In the genomic region with DNA sequence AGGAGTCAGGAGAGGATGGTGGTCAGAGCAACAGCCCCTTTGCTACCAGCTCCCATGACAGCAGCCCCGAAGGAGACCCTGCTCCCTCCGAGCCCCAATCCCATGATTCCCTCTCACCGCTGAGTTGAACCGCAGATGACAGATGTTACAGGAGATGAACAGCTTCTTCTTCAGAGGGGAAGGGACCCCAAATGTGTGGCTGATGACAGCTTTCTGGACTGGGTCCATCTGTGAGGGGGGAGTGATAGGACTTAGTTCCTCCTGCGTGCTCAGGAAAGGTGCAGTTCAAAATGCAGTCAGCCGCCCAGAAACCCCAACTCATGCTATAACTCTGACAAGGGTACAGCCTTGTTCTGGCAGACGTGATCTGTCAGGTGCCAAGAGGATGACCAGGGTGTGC, we compare ENCODE assay signal across 1 mouse cellular context.
TF ChIP-seq lines count a peak whose summit lies in the region.

No protein-coding gene starts in this region.

TF ChIP-seq in MEL, 35 proteins besides CTCF, POLR2A, EP300 and RAD21 (continued from another document):
- TF ChIP-seq MYB (IDR thresholded peaks at IDR 0.05; ENCODE audit: low read depth, low read length) (peak; percentile 54; the same call in 1 of the 2 replicates), CHD1 (IDR thresholded peaks at IDR 0.05; ENCODE audit: low read depth, low read length) (0 out of 2 replicates have a peak, but pooled peaks have one; percentile 40), USF2 (IDR thresholded peaks at IDR 0.05; ENCODE audit: borderline replicate concordance in 1 of 2, insufficient read depth in 1 of 2, low read depth in 1 of 2, low read length in 2 of 2) (no peak), E2F4 (IDR thresholded peaks at IDR 0.05; ENCODE audit: borderline replicate concordance, low read depth, low read length) (no peak), ZKSCAN1 (IDR thresholded peaks at IDR 0.05; ENCODE audit: low read depth, low read length) (0 out of 2 replicates have a peak, but pooled peaks have one; percentile 25), SMC3 (IDR thresholded peaks at IDR 0.05; ENCODE audit: low read depth, low read length) (peak; percentile 31), MEF2A (IDR thresholded peaks at IDR 0.05; ENCODE audit: extremely low read depth, insufficient replicate concordance, low read depth, low read length, poor library complexity, severe bottlenecking) (no peak), CHD2 (IDR thresholded peaks at IDR 0.05; ENCODE audit: low read length) (peak; percentile 53), POLR2AphosphoS2 (IDR thresholded peaks at IDR 0.05; ENCODE audit: low read length) (peak; percentile 57; the same call in 1 of the 2 replicates)
